Mouse (Mus musculus): Measurements from ENCODE around the gene Gm9747.

Gene Gm9747

GRCm38 (mm10) chr1:82232812-82233211 is at the start of gene Gm9747:
Gene Gm9747, plus strand, starts transcription at chr1:82233112.
- DNase-seq (ENCODE audit: low spot score in 2 of 2), result no peak

- no peak for DNase-seq (ENCODE audit: low spot score in 2 of 2)
Observed at GRCm38 (mm10) chr1:82183913-82184442, 48.9 kb upstream of the Gm9747 start.

- DNase-seq (ENCODE audit: low spot score in 2 of 2), result no peak
Observed at GRCm38 (mm10) chr1:82188549-82189231, 44.2 kb upstream of the Gm9747 start.

DNA sequence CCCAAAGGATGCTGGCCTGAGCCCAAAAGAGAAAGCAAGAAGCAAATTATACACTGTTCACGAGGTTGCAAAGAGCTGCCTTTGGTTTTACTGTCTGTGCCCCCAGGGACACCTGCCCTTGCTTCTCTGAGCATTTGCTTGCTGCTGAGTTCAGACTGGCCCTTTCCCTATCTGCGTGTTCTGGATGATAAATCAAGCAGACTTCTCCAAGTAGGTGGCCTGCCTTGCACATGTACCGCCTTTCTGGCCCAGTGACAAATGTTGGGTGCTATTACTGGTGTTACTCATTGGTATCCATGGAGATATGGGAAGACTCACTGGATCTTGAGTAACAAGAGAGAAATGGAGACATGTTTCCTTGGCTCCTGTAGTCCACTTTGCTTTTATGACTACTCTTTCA is 43.4 kb upstream of the Gm9747 start:
- no peak for DNase-seq (ENCODE audit: low spot score in 2 of 2)

GRCm38 (mm10) chr1:82191579-82191978 is 41.3 kb upstream of the Gm9747 start:
- DNase-seq (ENCODE audit: low spot score in 2 of 2), result no peak

DNA sequence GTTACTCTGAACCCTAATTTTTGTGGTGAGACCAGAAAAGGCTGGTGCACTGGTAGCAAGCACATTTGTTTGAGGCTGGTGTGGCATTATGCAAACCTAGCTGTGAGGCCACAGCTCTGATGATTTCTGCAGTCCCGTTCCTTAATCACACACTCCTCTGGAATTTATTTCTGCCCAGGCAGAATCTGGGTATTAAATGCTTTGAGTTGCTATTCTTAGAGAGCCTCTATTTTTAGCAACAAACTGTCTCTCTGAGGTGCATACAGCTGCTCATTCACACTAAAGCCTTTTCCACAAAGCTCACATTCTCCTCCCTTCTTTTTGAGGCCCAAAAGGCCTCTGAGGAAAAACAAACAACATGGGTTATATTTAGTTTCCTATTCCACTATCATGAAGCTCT is 33.0 kb upstream of the Gm9747 start:
- no peak for DNase-seq (ENCODE audit: low spot score in 2 of 2)

DNA sequence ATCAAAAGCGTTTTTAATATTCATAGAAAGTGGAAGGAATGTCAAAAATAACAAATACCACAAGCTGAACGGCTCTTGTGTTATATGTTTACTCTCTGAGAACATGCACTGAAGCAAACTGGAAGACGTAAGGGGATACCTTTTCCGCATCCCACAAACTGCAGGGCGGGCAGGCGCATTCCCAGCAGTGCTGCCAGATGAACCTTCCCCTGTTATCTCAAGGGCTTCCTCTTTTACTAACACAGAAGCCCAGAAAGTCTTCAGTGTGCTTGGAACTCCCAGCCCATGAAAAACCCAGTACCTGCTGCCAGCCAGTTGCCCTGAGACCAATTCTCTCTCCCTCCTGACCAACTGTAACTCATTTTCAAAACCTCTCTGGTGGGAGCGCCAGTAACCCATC is 32.3 kb upstream of the Gm9747 start:
- no peak for DNase-seq (ENCODE audit: low spot score in 2 of 2)

DNA sequence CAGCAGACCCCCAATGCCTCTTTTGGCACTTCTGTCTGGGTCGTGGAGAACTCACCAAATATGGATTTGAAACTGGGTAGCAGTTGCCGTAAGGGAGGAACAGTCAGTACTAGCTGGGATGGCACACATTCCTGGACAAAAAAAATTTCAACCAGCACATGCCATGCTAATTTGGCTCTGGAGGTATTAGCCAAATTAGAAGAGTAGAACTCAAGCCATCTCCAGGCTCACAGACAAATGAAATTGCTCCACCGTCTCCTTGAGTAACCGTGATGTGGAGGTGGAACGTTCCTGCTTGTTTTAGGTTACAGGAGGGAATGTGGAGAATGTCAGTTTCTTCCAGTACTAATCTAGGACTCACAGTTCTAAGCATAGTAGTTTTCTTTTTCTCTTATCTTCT is 25.4 kb upstream of the Gm9747 start:
- DNase-seq (ENCODE audit: low spot score in 2 of 2), result no peak

- DNase-seq (ENCODE audit: low spot score in 2 of 2), result no peak
Observed at GRCm38 (mm10) chr1:82220673-82221396, 12.1 kb upstream of the Gm9747 start.

GRCm38 (mm10) chr1:82221462-82221861 is 11.4 kb upstream of the Gm9747 start:
- no peak for DNase-seq (ENCODE audit: low spot score in 2 of 2)

- no peak for DNase-seq (ENCODE audit: low spot score in 2 of 2)
Observed at GRCm38 (mm10) chr1:82223042-82223795, 9.7 kb upstream of the Gm9747 start.

GRCm38 (mm10) chr1:82228841-82229240 is 4.1 kb upstream of the Gm9747 start:
- DNase-seq (ENCODE audit: low spot score in 2 of 2), result no peak

GRCm38 (mm10) chr1:82234616-82235015 is 1.7 kb downstream of the Gm9747 start:
- DNase-seq (ENCODE audit: low spot score in 2 of 2), result no peak

DNA sequence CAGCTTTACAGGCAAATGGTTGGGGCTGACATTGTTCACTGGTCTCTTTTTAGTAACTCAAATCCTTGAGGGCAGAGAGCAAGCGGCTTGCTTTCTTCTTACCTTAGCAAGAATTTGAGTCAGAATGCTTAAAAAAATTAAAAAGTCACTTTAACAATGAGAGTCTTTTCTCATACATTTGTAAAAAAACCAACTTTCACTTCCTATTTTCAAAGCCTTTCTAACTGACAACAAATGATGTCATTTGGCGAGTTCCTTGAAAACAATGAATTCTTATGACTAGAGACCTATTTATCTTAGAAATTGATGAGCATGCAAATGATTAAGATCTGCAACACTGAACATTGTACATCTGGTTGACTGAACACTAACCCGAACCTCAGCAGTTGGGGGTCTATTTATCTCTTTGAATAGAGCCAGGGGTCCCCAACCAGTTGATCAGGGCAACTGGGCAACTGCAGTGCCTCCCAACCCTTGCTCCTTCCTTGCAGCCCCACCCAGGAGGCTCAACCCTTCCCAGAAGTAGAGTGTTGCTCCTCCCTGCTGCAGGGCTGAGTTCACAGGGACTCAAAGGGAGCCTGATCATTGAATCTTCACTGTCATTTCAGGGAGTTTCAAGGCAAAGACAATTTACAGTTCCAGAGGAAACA is 2.7 kb downstream of the Gm9747 start:
- DNase-seq (ENCODE audit: low spot score in 2 of 2), result no peak

DNA sequence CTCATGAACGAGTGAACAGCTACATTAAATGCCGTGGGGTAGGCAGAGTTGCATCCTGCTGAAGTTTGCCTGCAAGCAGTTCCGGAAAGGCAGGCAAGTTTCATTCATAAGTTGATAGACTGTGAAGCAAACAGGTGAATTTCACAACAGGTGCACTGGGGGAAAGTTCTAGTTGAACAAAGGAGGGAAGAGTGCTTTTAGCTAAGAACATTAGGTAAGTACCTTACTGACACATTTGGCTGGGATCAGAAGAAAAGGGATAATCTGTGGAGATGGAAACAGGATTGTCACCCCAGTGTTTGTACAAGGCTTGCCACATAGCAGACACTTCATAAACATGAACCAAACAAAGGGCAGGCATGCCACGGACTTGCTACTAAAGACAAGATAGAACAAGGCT is 5.3 kb downstream of the Gm9747 start:
- DNase-seq (ENCODE audit: low spot score in 2 of 2), result no peak

DNA sequence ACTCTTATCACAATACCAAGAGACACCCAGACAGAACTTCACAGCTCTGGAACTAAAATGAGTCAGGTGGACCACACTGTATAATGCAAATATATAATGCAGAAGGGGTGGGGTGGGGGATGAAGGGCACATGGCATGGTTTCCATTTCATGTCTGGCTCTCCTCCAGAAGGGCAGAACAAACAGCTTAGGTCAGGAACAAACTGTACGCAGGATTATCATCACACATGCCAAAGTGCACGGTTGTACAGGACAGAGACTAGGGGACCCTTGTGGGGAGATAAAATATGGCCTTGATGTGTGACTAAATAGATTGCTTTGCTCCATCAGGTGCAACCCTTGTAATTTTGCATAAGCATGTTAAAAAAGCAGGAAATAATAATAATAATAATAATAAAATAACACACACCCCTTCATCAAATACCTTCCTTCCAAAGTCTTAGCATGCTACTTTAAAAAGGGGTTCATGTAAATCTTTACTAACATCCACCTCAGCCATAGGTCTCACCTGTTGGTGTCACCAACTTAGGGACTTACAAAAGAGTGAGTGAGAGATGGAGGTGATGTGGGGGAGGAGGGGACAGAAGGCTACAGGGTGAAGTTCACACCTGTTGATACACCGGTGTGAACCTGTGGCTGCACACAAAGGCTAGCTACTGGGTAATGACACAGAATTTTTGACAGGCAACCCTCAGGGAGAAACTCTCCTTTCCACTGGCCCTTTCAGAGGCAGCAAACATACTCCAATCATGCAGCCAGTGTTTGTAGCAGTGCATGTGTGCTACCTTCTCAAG is 6.7 kb downstream of the Gm9747 start:
- DNase-seq (ENCODE audit: low spot score in 2 of 2), result no peak

GRCm38 (mm10) chr1:82243260-82243825 is 10.4 kb downstream of the Gm9747 start:
- DNase-seq (ENCODE audit: low spot score in 2 of 2), result no peak

- DNase-seq (ENCODE audit: low spot score in 2 of 2), result no peak
Observed at GRCm38 (mm10) chr1:82245002-82245401, 12.1 kb downstream of the Gm9747 start.

DNA sequence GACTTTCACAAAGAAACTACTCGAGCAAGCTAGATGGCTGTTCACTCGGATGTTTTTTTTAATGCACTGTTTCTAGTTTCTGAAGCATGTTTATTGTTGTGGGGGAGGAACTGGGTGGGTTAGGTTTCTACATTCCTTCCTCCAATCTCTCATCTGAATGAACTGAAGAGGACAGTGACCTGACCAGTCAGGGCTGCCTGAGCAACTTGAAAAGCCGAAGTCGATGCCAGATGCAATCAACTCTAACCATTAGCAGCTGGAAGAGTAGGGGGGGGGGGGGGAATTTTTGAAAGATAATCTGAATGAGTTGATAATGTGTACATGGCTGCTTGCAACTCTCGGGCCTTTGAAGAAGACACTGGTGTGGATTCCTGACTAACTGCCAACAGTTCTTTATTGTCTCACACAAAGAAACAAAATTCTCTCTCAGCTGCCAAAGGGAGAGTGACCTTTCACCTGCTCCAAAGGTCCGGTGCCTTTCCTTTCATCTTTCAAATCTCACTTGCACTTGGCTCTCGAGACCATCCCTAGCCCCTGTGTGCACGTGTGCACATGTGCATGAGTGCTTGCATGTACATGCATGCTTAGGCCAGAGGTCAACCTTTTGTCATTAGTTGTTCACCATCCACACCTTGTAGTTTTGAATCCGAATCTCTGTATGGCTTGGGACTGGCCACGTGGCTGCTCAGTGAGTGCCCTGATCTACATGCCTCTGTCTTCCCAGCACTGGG is 14.5 kb downstream of the Gm9747 start:
- no peak for DNase-seq (ENCODE audit: low spot score in 2 of 2)

- DNase-seq (ENCODE audit: low spot score in 2 of 2), result no peak
Observed at GRCm38 (mm10) chr1:82253789-82254445, 21.0 kb downstream of the Gm9747 start.

All from spleen, postnatal 10 days (tissue).